Mouse (Mus musculus): ENCODE measurements around the gene Cdh6. TPM values are rescaled to one million over a fixed set of nuclear protein-coding genes. Genes with fewer than 3 reads are reported as not detected.
A peak's percentile ranks its signal among the peaks of the same experiment; 100 is the strongest.

Gene Cdh6
- 18.1 and 22.3 TPM in 2 replicates for polyA plus RNA-seq (2014; fragmentation: Nextera tagmentation; extraction: Ambion mirVana)

- peak; percentile 93 for ATAC-seq (ENCODE audit: low read depth)
- H3K27me3 ChIP-seq (ENCODE audit: control insufficient read depth, insufficient read depth, low read length), result no peaks in the 10 kb centered on the region
- WGBS, result 1% methylated on average over 42 of the region's 42 CpGs
- H3K9ac ChIP-seq (replicated peaks; ENCODE audit: low read depth, low read length), result peak within 1 kb of the TSS; percentile 71
- H3K4me3 ChIP-seq (ENCODE audit: low read depth, low read length), result peak within 1 kb of the TSS; percentile 69
- peak within 1 kb of the TSS; percentile 85 for H3K27ac ChIP-seq (ENCODE audit: low read depth, low read length)
- peaks cover 13% of the 10 kb centered on the region for H3K4me1 ChIP-seq (ENCODE audit: control insufficient read depth, insufficient read depth, low read length)
- H3K36me3 ChIP-seq (ENCODE audit: control insufficient read depth, insufficient read depth, low read length), result no peaks in the 10 kb centered on the region
- peak within 1 kb of the TSS; percentile 87 for H3K4me2 ChIP-seq (ENCODE audit: low read depth, low read length)
- no peaks in the 10 kb centered on the region for H3K9me3 ChIP-seq (ENCODE audit: control insufficient read depth, low read length)
These were observed at the start of gene Cdh6 for GRCm38 (mm10) chr15:13173071-13173778. TSS of gene Cdh6 (minus strand) at chr15:13173675.

- H3K27ac ChIP-seq (ENCODE audit: low read depth, low read length), result no peak overlapping the region
- no peak for ATAC-seq (ENCODE audit: low read depth)
- H3K4me2 ChIP-seq (ENCODE audit: low read depth, low read length), result no peak overlapping the region
- no peak overlapping the region for H3K4me3 ChIP-seq (ENCODE audit: low read depth, low read length)
- H3K36me3 ChIP-seq (ENCODE audit: control insufficient read depth, insufficient read depth, low read length), result no peaks in the 10 kb centered on the region
- 56% methylated on average over 9 of the region's 9 CpGs for WGBS
- H3K9ac ChIP-seq (replicated peaks; ENCODE audit: low read depth, low read length), result no peak overlapping the region
- H3K4me1 ChIP-seq (ENCODE audit: control insufficient read depth, insufficient read depth, low read length), result no peaks in the 10 kb centered on the region
- H3K9me3 ChIP-seq (ENCODE audit: control insufficient read depth, low read length), result no peaks in the 10 kb centered on the region
- H3K27me3 ChIP-seq (ENCODE audit: control insufficient read depth, insufficient read depth, low read length), result no peaks in the 10 kb centered on the region
These were observed 46.4 kb upstream of the Cdh6 start for GRCm38 (mm10) chr15:13219727-13220454.

- Histone ChIP-seq H3K27ac (ENCODE audit: low read depth, low read length) (no peak overlapping the region), H3K9ac (replicated peaks; ENCODE audit: low read depth, low read length) (no peak overlapping the region), H3K9me3 (ENCODE audit: control insufficient read depth, low read length) (no peaks in the 10 kb centered on the region), H3K4me3 (ENCODE audit: low read depth, low read length) (no peak overlapping the region), H3K4me2 (ENCODE audit: low read depth, low read length) (no peak overlapping the region), H3K36me3 (ENCODE audit: control insufficient read depth, insufficient read depth, low read length) (no peaks in the 10 kb centered on the region), H3K27me3 (ENCODE audit: control insufficient read depth, insufficient read depth, low read length) (no peaks in the 10 kb centered on the region), H3K4me1 (ENCODE audit: control insufficient read depth, insufficient read depth, low read length) (no peaks in the 10 kb centered on the region)
- ATAC-seq (ENCODE audit: low read depth), result no peak
- 60% methylated on average over 3 of the region's 3 CpGs for WGBS
These were observed 44.3 kb upstream of the Cdh6 start for GRCm38 (mm10) chr15:13217800-13218199.

- no peak for ATAC-seq (ENCODE audit: low read depth)
These were observed 43.7 kb upstream of the Cdh6 start for GRCm38 (mm10) chr15:13217161-13217560.

GRCm38 (mm10) chr15:13212956-13213355 is 39.5 kb upstream of the Cdh6 start:
- Histone ChIP-seq H3K27me3 (ENCODE audit: control insufficient read depth, insufficient read depth, low read length) (no peaks in the 10 kb centered on the region), H3K36me3 (ENCODE audit: control insufficient read depth, insufficient read depth, low read length) (no peaks in the 10 kb centered on the region), H3K4me2 (ENCODE audit: low read depth, low read length) (no peak overlapping the region), H3K4me1 (ENCODE audit: control insufficient read depth, insufficient read depth, low read length) (no peaks in the 10 kb centered on the region), H3K4me3 (ENCODE audit: low read depth, low read length) (no peak overlapping the region), H3K9ac (replicated peaks; ENCODE audit: low read depth, low read length) (no peak overlapping the region), H3K27ac (ENCODE audit: low read depth, low read length) (no peak overlapping the region), H3K9me3 (ENCODE audit: control insufficient read depth, low read length) (no peaks in the 10 kb centered on the region)
- 39% methylated on average over 1 of the region's 1 CpGs for WGBS
- ATAC-seq (ENCODE audit: low read depth), result no peak

More at GRCm38 (mm10) chr15:13217161-13217560, 43.7 kb upstream of the Cdh6 start:
- Histone ChIP-seq H3K9ac (replicated peaks; ENCODE audit: low read depth, low read length) (no peak overlapping the region), H3K9me3 (ENCODE audit: control insufficient read depth, low read length) (no peaks in the 10 kb centered on the region), H3K27me3 (ENCODE audit: control insufficient read depth, insufficient read depth, low read length) (no peaks in the 10 kb centered on the region), H3K36me3 (ENCODE audit: control insufficient read depth, insufficient read depth, low read length) (no peaks in the 10 kb centered on the region), H3K4me3 (ENCODE audit: low read depth, low read length) (no peak overlapping the region), H3K4me2 (ENCODE audit: low read depth, low read length) (no peak overlapping the region), H3K4me1 (ENCODE audit: control insufficient read depth, insufficient read depth, low read length) (no peaks in the 10 kb centered on the region), H3K27ac (ENCODE audit: low read depth, low read length) (no peak overlapping the region)
- WGBS, result 37% methylated on average over 1 of the region's 1 CpGs

- ATAC-seq (ENCODE audit: low read depth), result no peak
- WGBS, result 6% methylated on average over 4 of the region's 4 CpGs
These were observed 38.7 kb upstream of the Cdh6 start for GRCm38 (mm10) chr15:13212027-13212685.

GRCm38 (mm10) chr15:13210186-13210585 is 36.7 kb upstream of the Cdh6 start:
- Histone ChIP-seq H3K4me3 (ENCODE audit: low read depth, low read length) (no peak overlapping the region), H3K36me3 (ENCODE audit: control insufficient read depth, insufficient read depth, low read length) (no peaks in the 10 kb centered on the region), H3K27me3 (ENCODE audit: control insufficient read depth, insufficient read depth, low read length) (no peaks in the 10 kb centered on the region), H3K4me2 (ENCODE audit: low read depth, low read length) (no peak overlapping the region), H3K9ac (replicated peaks; ENCODE audit: low read depth, low read length) (no peak overlapping the region), H3K27ac (ENCODE audit: low read depth, low read length) (no peak overlapping the region), H3K4me1 (ENCODE audit: control insufficient read depth, insufficient read depth, low read length) (no peaks in the 10 kb centered on the region), H3K9me3 (ENCODE audit: control insufficient read depth, low read length) (no peaks in the 10 kb centered on the region)
- ATAC-seq (ENCODE audit: low read depth), result no peak
- WGBS, result 91% methylated on average over 6 of the region's 6 CpGs

More at GRCm38 (mm10) chr15:13212027-13212685, 38.7 kb upstream of the Cdh6 start:
- Histone ChIP-seq H3K4me1 (ENCODE audit: control insufficient read depth, insufficient read depth, low read length) (no peaks in the 10 kb centered on the region), H3K9ac (replicated peaks; ENCODE audit: low read depth, low read length) (no peak overlapping the region), H3K36me3 (ENCODE audit: control insufficient read depth, insufficient read depth, low read length) (no peaks in the 10 kb centered on the region), H3K4me3 (ENCODE audit: low read depth, low read length) (no peak overlapping the region), H3K27me3 (ENCODE audit: control insufficient read depth, insufficient read depth, low read length) (no peaks in the 10 kb centered on the region), H3K27ac (ENCODE audit: low read depth, low read length) (no peak overlapping the region), H3K4me2 (ENCODE audit: low read depth, low read length) (no peak overlapping the region), H3K9me3 (ENCODE audit: control insufficient read depth, low read length) (no peaks in the 10 kb centered on the region)

GRCm38 (mm10) chr15:13208716-13209115 is 35.2 kb upstream of the Cdh6 start:
- Histone ChIP-seq H3K9ac (replicated peaks; ENCODE audit: low read depth, low read length) (no peak overlapping the region), H3K27me3 (ENCODE audit: control insufficient read depth, insufficient read depth, low read length) (no peaks in the 10 kb centered on the region), H3K27ac (ENCODE audit: low read depth, low read length) (no peak overlapping the region), H3K36me3 (ENCODE audit: control insufficient read depth, insufficient read depth, low read length) (no peaks in the 10 kb centered on the region), H3K9me3 (ENCODE audit: control insufficient read depth, low read length) (no peaks in the 10 kb centered on the region), H3K4me3 (ENCODE audit: low read depth, low read length) (no peak overlapping the region), H3K4me2 (ENCODE audit: low read depth, low read length) (no peak overlapping the region), H3K4me1 (ENCODE audit: control insufficient read depth, insufficient read depth, low read length) (no peaks in the 10 kb centered on the region)
- ATAC-seq (ENCODE audit: low read depth), result no peak
- 82% methylated on average over 7 of the region's 7 CpGs for WGBS

- 33% methylated on average over 1 of the region's 1 CpGs for WGBS
These were observed 22.8 kb upstream of the Cdh6 start for GRCm38 (mm10) chr15:13196237-13196636.

More at GRCm38 (mm10) chr15:13196237-13196636, 22.8 kb upstream of the Cdh6 start:
- Histone ChIP-seq H3K4me1 (ENCODE audit: control insufficient read depth, insufficient read depth, low read length) (no peaks in the 10 kb centered on the region), H3K4me3 (ENCODE audit: low read depth, low read length) (no peak overlapping the region), H3K27me3 (ENCODE audit: control insufficient read depth, insufficient read depth, low read length) (no peaks in the 10 kb centered on the region), H3K9me3 (ENCODE audit: control insufficient read depth, low read length) (no peaks in the 10 kb centered on the region), H3K36me3 (ENCODE audit: control insufficient read depth, insufficient read depth, low read length) (no peaks in the 10 kb centered on the region), H3K4me2 (ENCODE audit: low read depth, low read length) (no peak overlapping the region), H3K27ac (ENCODE audit: low read depth, low read length) (no peak overlapping the region), H3K9ac (replicated peaks; ENCODE audit: low read depth, low read length) (no peak overlapping the region)
- no peak for ATAC-seq (ENCODE audit: low read depth)
